Mouse (Mus musculus) colon, adult 2 months (tissue): Measurements from ENCODE around the gene Mup6. TPM values are rescaled to one million over a fixed set of nuclear protein-coding genes. Genes with fewer than 3 reads are reported as not detected.

ENCODE experiments used
- polyA plus RNA-seq: library from polyadenylated mRNA; depleted of rRNA; stranded (reverse); fragments of >200 nt; gene quantifications from 2 replicates; pipeline ENCODE4 v1.2.3, GENCODE M21; 2012; rRNA removed

Mup6 gene
- not detected in 2 replicates for polyA plus RNA-seq

DNA sequence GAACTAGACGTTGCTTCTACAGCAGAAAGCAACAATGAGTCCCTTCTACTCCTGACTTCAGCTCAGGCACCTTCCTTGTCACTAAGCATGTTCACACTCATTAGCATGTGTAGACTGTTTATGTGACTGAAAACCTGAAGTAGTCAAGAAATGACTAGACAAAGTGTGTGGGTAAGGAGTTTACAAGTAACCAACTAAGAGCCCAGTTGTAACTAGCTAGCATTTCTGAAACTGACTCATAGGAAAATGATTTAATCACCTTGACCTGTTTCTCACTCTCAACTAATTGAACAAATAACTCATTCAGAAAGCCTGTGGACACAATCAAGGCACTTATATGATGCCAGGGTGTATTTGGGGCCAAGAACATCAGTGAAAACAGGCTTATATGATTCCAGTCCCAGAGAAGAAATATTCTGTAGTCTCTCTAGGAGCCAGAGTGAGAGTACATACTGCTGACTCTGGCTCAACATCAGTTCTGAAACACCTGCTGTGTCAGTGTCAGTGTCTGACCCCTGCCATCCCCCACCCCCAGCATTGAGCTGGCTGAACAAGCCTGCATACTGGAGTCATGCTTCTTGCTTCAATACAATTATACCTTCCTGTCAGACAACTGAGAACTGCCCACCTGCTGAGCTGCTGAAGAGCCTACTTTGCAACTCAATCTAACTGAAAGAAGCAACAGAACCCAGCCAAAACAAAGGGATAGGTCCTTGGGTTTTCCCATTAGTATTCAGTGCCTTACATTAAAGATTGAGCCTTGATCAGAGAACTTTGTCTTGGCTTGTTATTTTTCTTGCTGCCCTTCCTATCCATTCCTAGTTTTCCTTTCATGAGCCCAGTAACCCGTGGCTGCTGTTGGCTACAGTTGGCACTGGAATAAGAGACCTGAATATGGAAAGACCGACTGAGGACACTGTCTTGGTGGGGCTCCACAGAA, at the start of gene Mup6:
Gene Mup6 (plus strand): TSS at position 890 of the 940 bp plus-strand sequence.

DNA sequence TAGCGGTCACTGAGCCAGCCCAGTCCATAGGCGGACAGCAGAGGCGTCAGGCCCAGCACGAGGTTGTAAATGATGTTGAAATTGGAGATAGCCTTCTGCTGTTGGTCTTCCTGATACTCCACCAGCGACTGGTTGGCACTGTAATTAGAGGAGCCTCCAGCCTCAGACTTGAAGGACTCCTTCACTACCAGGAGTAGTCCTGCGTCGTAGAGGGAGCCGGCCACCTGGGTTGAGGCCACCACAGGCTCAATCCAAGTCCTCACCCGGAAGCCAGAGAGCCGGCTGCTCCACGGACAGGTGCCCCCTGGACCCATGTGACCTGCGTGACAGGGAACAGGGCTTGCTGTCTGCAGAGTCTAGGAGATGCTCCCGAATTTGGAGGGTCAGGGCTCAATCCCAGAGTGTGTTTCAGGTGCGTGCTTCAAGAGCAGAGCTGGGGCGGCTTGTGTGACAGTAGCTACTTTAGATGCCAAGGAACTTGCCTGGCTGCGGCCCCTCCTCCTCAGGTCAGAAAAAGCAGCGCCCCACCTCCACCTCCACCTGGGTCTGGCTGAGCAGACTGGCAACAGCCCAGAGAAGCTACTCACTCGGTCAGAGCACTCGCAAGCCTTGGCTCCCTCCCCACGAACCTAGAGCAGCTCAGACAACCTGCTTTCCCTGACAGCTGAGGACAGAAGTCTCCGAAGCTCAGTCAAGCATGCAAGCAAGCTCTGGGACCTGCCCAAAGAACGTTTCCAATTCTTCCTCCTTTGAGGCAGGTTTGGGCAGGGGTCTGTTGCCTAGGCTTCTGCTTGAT, 49.3 kb upstream of the Mup6 start, which contains the start of gene Slc46a2:
Gene Slc46a2 (minus strand): TSS at position 449 of the 796 bp plus-strand sequence.

DNA sequence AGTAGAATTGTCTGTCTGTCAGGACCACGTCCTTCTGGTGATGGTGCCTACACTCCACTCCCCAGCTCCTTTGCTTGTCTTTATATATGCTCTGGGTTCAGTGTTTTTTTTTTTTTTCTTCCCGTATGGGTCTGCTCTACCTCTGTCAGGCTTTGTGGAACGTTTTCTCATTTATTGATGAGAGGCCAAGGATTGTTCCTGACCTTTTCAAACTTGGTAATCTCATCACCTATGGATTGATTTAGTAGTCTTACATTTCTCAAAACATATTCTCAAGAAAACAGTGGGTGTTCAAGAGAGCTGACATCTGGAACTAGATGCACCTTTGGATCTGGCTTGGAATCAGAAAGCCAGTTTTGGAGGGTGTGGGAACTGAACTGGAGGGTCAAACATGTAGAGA, 3.5 kb upstream of the Mup6 start, which contains the start of gene Mup4:
Gene Mup4 (minus strand): TSS at position 101 of the 400 bp plus-strand sequence.

Other genes with a start within 250 kb of the Mup6 start
- 5.5 and 5.8 TPM in 2 replicates for gene Inip, start 162.7 kb upstream of the Mup6 start, polyA plus RNA-seq
- 1.7 and 3.2 TPM in 2 replicates for gene Snx30, start 158.5 kb upstream of the Mup6 start, polyA plus RNA-seq
- not detected in 2 replicates for gene Slc46a2, start 49.2 kb upstream of the Mup6 start, polyA plus RNA-seq
- gene Mup4, start 3.6 kb upstream of the Mup6 start, polyA plus RNA-seq, result not detected in 2 replicates
- gene Mup7, start 106.2 kb downstream of the Mup6 start, polyA plus RNA-seq, result not detected in 2 replicates
- not detected in 2 replicates for gene Mup2, start 190.0 kb downstream of the Mup6 start, polyA plus RNA-seq